Mouse (Mus musculus) lung, embryonic 16.5 days (tissue): ENCODE measurements around the gene Mctp2. TPM values are rescaled to one million over a fixed set of nuclear protein-coding genes. Genes with fewer than 3 reads are reported as not detected.

ENCODE experiments used
- ATAC-seq: fragments of 200-750 bp; cut with Nextera tagmentation; 2 replicates; pipeline ENCODE4 v1.8.0; 2017; ENCODE audit warnings: low read depth, mild to moderate bottlenecking, moderate library complexity
- H3K27ac ChIP-seq: fragments of 300-500 bp; sonication (generic); 2 replicates; pipeline ENCODE4 v1.5.1; 2014; ENCODE audit warnings: mild to moderate bottlenecking, control low read depth, low read length
- H3K27me3 ChIP-seq: fragments of 300-500 bp; sonication (generic); 2 replicates; pipeline ENCODE4 v1.6.1; 2014; ENCODE audit warnings: low read depth, low read length, mixed read lengths; ENCODE audit not compliant: control insufficient read depth, insufficient read depth
- H3K36me3 ChIP-seq: fragments of 300-500 bp; sonication (generic); 2 replicates; pipeline ENCODE4 v1.6.1; 2014; ENCODE audit warnings: low read length; ENCODE audit not compliant: control insufficient read depth, insufficient read depth
- H3K4me1 ChIP-seq: fragments of 300-500 bp; sonication (generic); replicated peaks from 2 replicates; pipeline ENCODE4 v1.6.1; 2014; ENCODE audit warnings: low read length, mixed read lengths; ENCODE audit not compliant: control insufficient read depth, insufficient read depth
- H3K4me2 ChIP-seq: fragments of 300-500 bp; sonication (generic); 2 replicates; pipeline ENCODE4 v1.6.1; 2014; ENCODE audit warnings: low read depth, low read length, control low read depth
- H3K4me3 ChIP-seq: fragments of 300-500 bp; sonication (generic); 2 replicates; pipeline ENCODE4 v1.5.1; 2014; ENCODE audit warnings: mild to moderate bottlenecking, low read length, control low read depth
- H3K9ac ChIP-seq: fragments of 300-500 bp; sonication (generic); 2 replicates; pipeline ENCODE4 v1.6.1; 2014; ENCODE audit warnings: low read length, control low read depth
- H3K9me3 ChIP-seq: fragments of 300-500 bp; sonication (generic); 2 replicates; pipeline ENCODE4 v1.6.1; 2016; ENCODE audit warnings: low read length; ENCODE audit not compliant: control insufficient read depth
- WGBS: fragments of 180-500 bp; shearing (Covaris S2); extraction: QIAGEN DNeasy Blood & Tissue Kit; methylation state at CpG from one replicate; pipeline ENCODE4 v1.1.7; 2014; 5-methylcytosine and 5-hydroxymethylcytosine counted together
- polyA plus RNA-seq: library from polyadenylated mRNA; unstranded; fragments of >200 nt; fragmentation: Nextera tagmentation; extraction: Ambion mirVana; gene quantifications from 2 replicates; pipeline ENCODE4 v1.2.1, GENCODE M21; 2015

Gene Mctp2
- polyA plus RNA-seq, 1 experiment from 2014 or later, result 4.6 TPM

GRCm38 (mm10) chr7:72120986-72121385, 185.4 kb downstream of the Mctp2 start:
- peak; percentile 90 for ATAC-seq

GRCm38 (mm10) chr7:72119713-72120112, 186.7 kb downstream of the Mctp2 start:
- Histone ChIP-seq H3K4me1 (peaks cover 12% of the 10 kb centered on the region), H3K9ac (no peak overlapping the region), H3K4me2 (no peak overlapping the region), H3K27ac (no peak overlapping the region), H3K4me3 (no peak overlapping the region), H3K9me3 (no peaks in the 10 kb centered on the region), H3K27me3 (no peaks in the 10 kb centered on the region), H3K36me3 (no peaks in the 10 kb centered on the region)
- WGBS, result 57% methylated on average over 3 of the region's 3 CpGs
- 0 out of 2 replicates have a peak, but pooled peaks have one; percentile 23 for ATAC-seq

More at GRCm38 (mm10) chr7:72120986-72121385, 185.4 kb downstream of the Mctp2 start:
- 45% methylated on average over 7 of the region's 7 CpGs for WGBS
- no peak overlapping the region for H3K4me3 ChIP-seq
- H3K4me2 ChIP-seq, result no peak overlapping the region
- H3K9me3 ChIP-seq, result no peaks in the 10 kb centered on the region
- no peaks in the 10 kb centered on the region for H3K36me3 ChIP-seq
- H3K27me3 ChIP-seq, result no peaks in the 10 kb centered on the region
- H3K27ac ChIP-seq, result no peak overlapping the region
- H3K9ac ChIP-seq, result no peak overlapping the region
- H3K4me1 ChIP-seq, result peaks cover 12% of the 10 kb centered on the region

- Histone ChIP-seq H3K4me3 (no peak overlapping the region), H3K4me1 (peaks cover 12% of the 10 kb centered on the region)
Observed at GRCm38 (mm10) chr7:72117376-72118077, 188.9 kb downstream of the Mctp2 start.

DNA sequence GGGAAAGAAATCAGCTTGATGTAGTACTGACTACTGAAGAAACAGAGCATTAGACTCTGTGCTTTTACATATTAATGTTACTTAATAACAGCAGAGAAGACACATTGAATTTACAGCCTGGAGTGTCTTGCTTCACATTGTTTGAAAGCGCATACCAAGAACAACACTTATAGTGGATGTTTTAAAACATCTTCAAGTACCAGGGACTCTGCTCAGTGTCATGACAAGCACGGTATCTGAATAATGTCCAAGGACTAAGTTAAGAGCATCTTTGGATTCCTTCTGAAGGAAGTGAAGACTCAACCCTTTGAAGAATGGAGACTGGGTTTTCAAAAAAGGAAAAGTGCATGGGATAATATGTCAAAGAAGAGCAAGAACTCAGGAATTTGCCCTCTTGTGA, 191.3 kb downstream of the Mctp2 start:
- H3K4me3 ChIP-seq, result no peak overlapping the region
- peaks cover 6% of the 10 kb centered on the region; the same call in 1 of the 2 replicates for H3K4me1 ChIP-seq
- no peak for ATAC-seq
- no peak overlapping the region for H3K27ac ChIP-seq
- no peak overlapping the region for H3K4me2 ChIP-seq
- no peak overlapping the region for H3K9ac ChIP-seq
- WGBS, result 87% methylated on average over 2 of the region's 2 CpGs
- H3K36me3 ChIP-seq, result no peaks in the 10 kb centered on the region
- H3K27me3 ChIP-seq, result no peaks in the 10 kb centered on the region
- H3K9me3 ChIP-seq, result no peaks in the 10 kb centered on the region

More at GRCm38 (mm10) chr7:72117376-72118077, 188.9 kb downstream of the Mctp2 start:
- no peak for ATAC-seq
- H3K27ac ChIP-seq, result no peak overlapping the region
- no peaks in the 10 kb centered on the region for H3K36me3 ChIP-seq
- H3K27me3 ChIP-seq, result no peaks in the 10 kb centered on the region
- no peak overlapping the region for H3K4me2 ChIP-seq
- 82% methylated on average over 4 of the region's 4 CpGs for WGBS
- no peaks in the 10 kb centered on the region for H3K9me3 ChIP-seq
- H3K9ac ChIP-seq, result no peak overlapping the region

- Histone ChIP-seq H3K9me3 (no peaks in the 10 kb centered on the region), H3K27ac (no peak overlapping the region), H3K36me3 (no peaks in the 10 kb centered on the region), H3K4me1 (no peaks in the 10 kb centered on the region), H3K27me3 (no peaks in the 10 kb centered on the region), H3K4me3 (no peak overlapping the region), H3K4me2 (no peak overlapping the region), H3K9ac (no peak overlapping the region)
- WGBS, result 45% methylated on average over 6 of the region's 6 CpGs
- no peak for ATAC-seq
Observed at GRCm38 (mm10) chr7:72110578-72110977, 195.8 kb downstream of the Mctp2 start.

DNA sequence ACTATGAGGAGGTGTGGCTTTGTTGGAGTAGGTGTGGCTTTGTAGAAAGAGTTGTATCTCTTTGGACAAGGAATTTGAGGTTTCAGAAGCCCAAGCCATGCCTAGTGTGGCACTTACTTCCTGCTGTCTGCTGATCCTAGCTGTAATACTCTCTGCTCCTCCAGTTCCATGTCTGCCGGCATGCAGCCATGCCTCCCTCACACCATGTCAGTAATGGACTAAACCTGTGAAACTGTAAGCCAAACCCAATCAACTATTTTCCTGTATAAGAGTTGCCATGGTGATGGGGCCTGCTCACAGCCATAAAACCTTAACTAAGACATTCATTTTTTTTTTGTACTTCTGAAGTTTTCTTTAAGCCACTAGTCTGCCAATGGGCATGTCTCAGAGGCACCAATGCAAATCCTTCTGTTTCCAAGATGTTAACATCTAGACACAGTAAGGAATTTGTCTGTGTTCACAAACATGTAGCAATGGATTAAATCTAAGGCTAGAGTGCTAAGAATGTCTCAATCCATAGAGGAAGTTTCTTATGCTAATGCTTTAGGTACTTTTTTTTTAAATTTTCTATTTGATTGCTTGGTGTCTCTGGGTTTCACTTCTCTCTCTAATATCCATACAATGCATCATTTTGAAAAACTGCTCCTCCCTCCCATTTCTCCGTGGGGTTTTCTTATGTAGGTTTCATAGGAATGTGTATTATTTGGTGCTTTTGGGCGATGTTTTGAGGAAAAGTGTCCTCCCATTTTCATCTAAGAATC, 197.6 kb downstream of the Mctp2 start:
- H3K27me3 ChIP-seq, result no peaks in the 10 kb centered on the region
- no peaks in the 10 kb centered on the region for H3K36me3 ChIP-seq
- H3K4me3 ChIP-seq, result no peak overlapping the region
- no peaks in the 10 kb centered on the region for H3K4me1 ChIP-seq
- ATAC-seq, result no peak
- H3K27ac ChIP-seq, result no peak overlapping the region
- no peaks in the 10 kb centered on the region for H3K9me3 ChIP-seq
- 83% methylated on average over 3 of the region's 3 CpGs for WGBS
- no peak overlapping the region for H3K4me2 ChIP-seq
- H3K9ac ChIP-seq, result no peak overlapping the region

- Histone ChIP-seq H3K4me3 (no peak overlapping the region), H3K9me3 (no peaks in the 10 kb centered on the region), H3K9ac (no peak overlapping the region), H3K27ac (no peak overlapping the region), H3K36me3 (no peaks in the 10 kb centered on the region), H3K27me3 (no peaks in the 10 kb centered on the region), H3K4me1 (no peaks in the 10 kb centered on the region), H3K4me2 (no peak overlapping the region)
- WGBS, result 59% methylated on average over 6 of the region's 6 CpGs
- ATAC-seq, result no peak
Observed at GRCm38 (mm10) chr7:72104170-72104569, 202.2 kb downstream of the Mctp2 start.

GRCm38 (mm10) chr7:72103654-72104053, 202.8 kb downstream of the Mctp2 start:
- H3K9ac ChIP-seq, result no peak overlapping the region
- no peaks in the 10 kb centered on the region for H3K36me3 ChIP-seq
- no peak overlapping the region for H3K4me2 ChIP-seq
- 51% methylated on average over 3 of the region's 3 CpGs for WGBS
- H3K9me3 ChIP-seq, result no peaks in the 10 kb centered on the region
- H3K27ac ChIP-seq, result no peak overlapping the region
- no peaks in the 10 kb centered on the region for H3K4me1 ChIP-seq
- H3K27me3 ChIP-seq, result no peaks in the 10 kb centered on the region
- H3K4me3 ChIP-seq, result no peak overlapping the region
- no peak for ATAC-seq

DNA sequence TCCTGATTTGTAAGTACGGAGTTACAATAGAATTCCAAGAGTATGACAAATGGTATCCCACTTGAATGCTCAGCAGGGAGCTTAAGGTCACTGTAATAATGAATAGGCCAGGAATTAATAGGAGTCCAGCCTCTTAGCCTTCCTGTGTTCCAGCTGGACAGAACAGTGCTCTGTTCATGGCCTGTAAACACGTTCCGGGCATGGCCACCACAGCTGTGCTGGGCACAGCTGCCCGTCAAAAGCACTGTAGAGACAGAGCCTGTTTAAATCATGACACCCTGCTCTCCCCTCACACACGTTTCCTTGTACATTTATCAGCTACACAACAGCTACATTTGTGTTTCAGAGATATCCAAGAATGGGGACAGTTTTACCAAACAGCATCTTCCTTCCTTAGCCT, 205.7 kb downstream of the Mctp2 start:
- no peak for ATAC-seq
- Histone ChIP-seq H3K36me3 (no peaks in the 10 kb centered on the region), H3K4me1 (no peaks in the 10 kb centered on the region), H3K9ac (no peak overlapping the region), H3K4me2 (no peak overlapping the region), H3K9me3 (no peaks in the 10 kb centered on the region), H3K27me3 (no peaks in the 10 kb centered on the region), H3K27ac (no peak overlapping the region), H3K4me3 (no peak overlapping the region)
- 58% methylated on average over 5 of the region's 5 CpGs for WGBS
